Mouse (Mus musculus) hindbrain, embryonic 12.5 days (tissue): ENCODE results near the gene Ap2b1. TPM values are rescaled to one million over a fixed set of nuclear protein-coding genes. Genes with fewer than 3 reads are reported as not detected.
"Not testable (repeated sequence)": the region's sequence is repeated elsewhere in the genome, so short reads cannot be mapped to it uniquely, and the experiment has no call there.

Experiments used
- ATAC-seq: fragments of 200-750 bp; cut with Nextera tagmentation; 2 replicates; pipeline ENCODE4 v1.8.0; 2017; ENCODE audit warnings: moderate TSS enrichment; ENCODE audit not compliant: low FRiP score
- H3K27ac ChIP-seq: fragments of 300-500 bp; sonication (generic); 2 replicates; pipeline ENCODE4 v1.5.1; 2016; ENCODE audit warnings: mild to moderate bottlenecking
- H3K27me3 ChIP-seq: fragments of 300-500 bp; sonication (generic); 2 replicates; pipeline ENCODE4 v1.6.1; 2016; ENCODE audit warnings: mild to moderate bottlenecking
- H3K36me3 ChIP-seq: fragments of 300-500 bp; sonication (generic); 2 replicates; pipeline ENCODE4 v1.6.1; 2016; ENCODE audit warnings: mild to moderate bottlenecking
- H3K4me1 ChIP-seq: fragments of 300-500 bp; sonication (generic); 2 replicates; pipeline ENCODE4 v1.6.1; 2016
- H3K4me2 ChIP-seq: fragments of 300-500 bp; sonication (generic); replicated peaks from 2 replicates; pipeline ENCODE4 v1.6.1; 2016; ENCODE audit warnings: mild to moderate bottlenecking
- H3K4me3 ChIP-seq: fragments of 300-500 bp; sonication (generic); 2 replicates; pipeline ENCODE4 v1.5.1; 2016; ENCODE audit warnings: mild to moderate bottlenecking
- H3K9ac ChIP-seq: fragments of 300-500 bp; sonication (generic); 2 replicates; pipeline ENCODE4 v1.6.1; 2016; ENCODE audit warnings: mild to moderate bottlenecking, moderate library complexity
- H3K9me3 ChIP-seq: fragments of 300-500 bp; sonication (generic); replicated peaks from 2 replicates; pipeline ENCODE4 v1.6.1; 2016; ENCODE audit warnings: mild to moderate bottlenecking
- WGBS: fragments of 180-500 bp; shearing (Covaris S2); methylation state at CpG from one replicate; pipeline ENCODE4 v1.1.7; 2016; 5-methylcytosine and 5-hydroxymethylcytosine counted together
- polyA plus RNA-seq: library from polyadenylated mRNA; unstranded; fragments of >200 nt; fragmentation: Nextera tagmentation; extraction: Ambion mirVana; gene quantifications from 2 replicates; pipeline ENCODE4 v1.2.1, GENCODE M21; 2016

Gene Ap2b1
- polyA plus RNA-seq, 1 experiment from 2014 or later, result 113 TPM

GRCm38 (mm10) chr11:83302526-83303251 lies 3.9 kb downstream of the Ap2b1 start, which contains the start of gene Pex12:
Gene Pex12 (minus strand): TSS chr11:83302586.
- Histone ChIP-seq H3K4me2 (peak within 1 kb of the TSS; percentile 73), H3K27me3 (no peaks in the 10 kb centered on the region), H3K4me1 (peaks cover 33% of the 10 kb centered on the region), H3K9ac (peak within 1 kb of the TSS; percentile 90), H3K4me3 (peak within 1 kb of the TSS; percentile 92), H3K9me3 (no peaks in the 10 kb centered on the region), H3K36me3 (no peaks in the 10 kb centered on the region), H3K27ac (peak within 1 kb of the TSS; percentile 97)
- peak; percentile 73 for ATAC-seq
- WGBS, result under 1% methylated on average over 51 of the region's 51 CpGs

- ATAC-seq, result no peak
Observed at GRCm38 (mm10) chr11:83303751-83304150, 4.9 kb downstream of the Ap2b1 start.

GRCm38 (mm10) chr11:83304485-83304884 lies 5.7 kb downstream of the Ap2b1 start:
- H3K27ac ChIP-seq, result no peak overlapping the region
- H3K9ac ChIP-seq, result no peak overlapping the region
- H3K9me3 ChIP-seq, result no peaks in the 10 kb centered on the region
- peaks cover 10% of the 10 kb centered on the region; the same call in 1 of the 2 replicates for H3K36me3 ChIP-seq
- no peak overlapping the region for H3K4me3 ChIP-seq
- ATAC-seq, result no peak
- 94% methylated on average over 2 of the region's 2 CpGs for WGBS
- peak overlapping the region; percentile 73 for H3K4me2 ChIP-seq
- no peaks in the 10 kb centered on the region for H3K27me3 ChIP-seq
- peaks cover 26% of the 10 kb centered on the region for H3K4me1 ChIP-seq

More at GRCm38 (mm10) chr11:83303751-83304150, 4.9 kb downstream of the Ap2b1 start:
- peak overlapping the region; percentile 90 for H3K9ac ChIP-seq
- no peaks in the 10 kb centered on the region for H3K9me3 ChIP-seq
- peaks cover 7% of the 10 kb centered on the region; the same call in 1 of the 2 replicates for H3K36me3 ChIP-seq
- H3K27me3 ChIP-seq, result no peaks in the 10 kb centered on the region
- H3K4me2 ChIP-seq, result peak overlapping the region; percentile 73
- H3K4me3 ChIP-seq, result peak overlapping the region; percentile 92
- 60% methylated on average over 5 of the region's 5 CpGs for WGBS
- H3K27ac ChIP-seq, result no peak overlapping the region
- H3K4me1 ChIP-seq, result peaks cover 26% of the 10 kb centered on the region

GRCm38 (mm10) chr11:83306700-83307253 lies 8.0 kb downstream of the Ap2b1 start:
- Histone ChIP-seq H3K36me3 (peaks cover 16% of the 10 kb centered on the region), H3K27me3 (no peaks in the 10 kb centered on the region), H3K4me1 (peaks cover 25% of the 10 kb centered on the region), H3K9ac (no peak overlapping the region), H3K4me2 (no peak overlapping the region), H3K9me3 (no peaks in the 10 kb centered on the region), H3K27ac (no peak overlapping the region), H3K4me3 (no peak overlapping the region)
- WGBS, result 77% methylated on average over 4 of the region's 4 CpGs
- no peak for ATAC-seq

GRCm38 (mm10) chr11:83312471-83312870 lies 13.6 kb downstream of the Ap2b1 start:
- peaks cover 36% of the 10 kb centered on the region for H3K36me3 ChIP-seq

GRCm38 (mm10) chr11:83319048-83319447 lies 20.2 kb downstream of the Ap2b1 start:
- Histone ChIP-seq H3K4me2 (no peak overlapping the region), H3K27me3 (no peaks in the 10 kb centered on the region), H3K36me3 (peaks cover 58% of the 10 kb centered on the region), H3K9ac (no peak overlapping the region), H3K27ac (no peak overlapping the region), H3K4me1 (no peaks in the 10 kb centered on the region), H3K4me3 (no peak overlapping the region), H3K9me3 (no peaks in the 10 kb centered on the region)
- 95% methylated on average over 4 of the region's 4 CpGs for WGBS
- ATAC-seq, result no peak

More at GRCm38 (mm10) chr11:83312471-83312870, 13.6 kb downstream of the Ap2b1 start:
- no peak overlapping the region for H3K4me2 ChIP-seq
- no peaks in the 10 kb centered on the region for H3K4me1 ChIP-seq
- WGBS, result 69% methylated on average over 5 of the region's 5 CpGs
- H3K27me3 ChIP-seq, result no peaks in the 10 kb centered on the region
- ATAC-seq, result no peak
- no peak overlapping the region for H3K9ac ChIP-seq
- no peaks in the 10 kb centered on the region for H3K9me3 ChIP-seq
- H3K4me3 ChIP-seq, result no peak overlapping the region
- H3K27ac ChIP-seq, result no peak overlapping the region

GRCm38 (mm10) chr11:83326692-83327091 lies 27.9 kb downstream of the Ap2b1 start:
- not testable (repeated sequence) for H3K27me3 ChIP-seq, H3K27ac ChIP-seq, H3K9ac ChIP-seq, H3K9me3 ChIP-seq, ATAC-seq, H3K4me1 ChIP-seq, H3K4me3 ChIP-seq, H3K4me2 ChIP-seq
- H3K36me3 ChIP-seq, result peaks cover 64% of the 10 kb centered on the region
- WGBS, result 83% methylated on average over 3 of the region's 3 CpGs

GRCm38 (mm10) chr11:83327427-83327826 lies 28.6 kb downstream of the Ap2b1 start:
- Histone ChIP-seq H3K9ac (no peak overlapping the region), H3K27me3 (no peaks in the 10 kb centered on the region), H3K27ac (no peak overlapping the region), H3K4me3 (no peak overlapping the region), H3K4me2 (no peak overlapping the region), H3K9me3 (no peaks in the 10 kb centered on the region), H3K4me1 (no peaks in the 10 kb centered on the region), H3K36me3 (peaks cover 57% of the 10 kb centered on the region)
- 60% methylated on average over 3 of the region's 3 CpGs for WGBS
- no peak for ATAC-seq

- 94% methylated on average over 7 of the region's 7 CpGs for WGBS
- peaks cover 54% of the 10 kb centered on the region for H3K36me3 ChIP-seq
- H3K9me3 ChIP-seq, result no peaks in the 10 kb centered on the region
- no peaks in the 10 kb centered on the region for H3K27me3 ChIP-seq
- no peaks in the 10 kb centered on the region for H3K4me1 ChIP-seq
- H3K4me2 ChIP-seq, result no peak overlapping the region
- no peak overlapping the region for H3K9ac ChIP-seq
- no peak for ATAC-seq
- H3K27ac ChIP-seq, result no peak overlapping the region
- no peak overlapping the region for H3K4me3 ChIP-seq
Observed at GRCm38 (mm10) chr11:83335826-83336225, 37.0 kb downstream of the Ap2b1 start.

- no peak overlapping the region for H3K4me3 ChIP-seq
- no peak overlapping the region for H3K4me2 ChIP-seq
- no peaks in the 10 kb centered on the region for H3K27me3 ChIP-seq
- no peak overlapping the region for H3K27ac ChIP-seq
- H3K4me1 ChIP-seq, result no peaks in the 10 kb centered on the region
- WGBS, result 29% methylated on average over 2 of the region's 2 CpGs
- no peak overlapping the region for H3K9ac ChIP-seq
- H3K36me3 ChIP-seq, result peaks cover 81% of the 10 kb centered on the region
- H3K9me3 ChIP-seq, result no peaks in the 10 kb centered on the region
- ATAC-seq, result no peak
Observed at GRCm38 (mm10) chr11:83339705-83340104, 40.9 kb downstream of the Ap2b1 start.

GRCm38 (mm10) chr11:83341716-83342245 lies 43.0 kb downstream of the Ap2b1 start:
- WGBS, result 91% methylated on average over 3 of the region's 3 CpGs
- peaks cover 71% of the 10 kb centered on the region for H3K36me3 ChIP-seq
- no peak for ATAC-seq
- H3K4me1 ChIP-seq, result no peaks in the 10 kb centered on the region
- no peak overlapping the region for H3K4me2 ChIP-seq
- no peaks in the 10 kb centered on the region for H3K9me3 ChIP-seq
- no peak overlapping the region for H3K27ac ChIP-seq
- H3K4me3 ChIP-seq, result no peak overlapping the region
- no peak overlapping the region for H3K9ac ChIP-seq
- no peaks in the 10 kb centered on the region for H3K27me3 ChIP-seq

- WGBS, result 76% methylated on average over 5 of the region's 5 CpGs
- H3K27ac ChIP-seq, result no peak overlapping the region
- no peaks in the 10 kb centered on the region for H3K27me3 ChIP-seq
- no peak overlapping the region for H3K4me2 ChIP-seq
- no peak for ATAC-seq
- no peaks in the 10 kb centered on the region for H3K4me1 ChIP-seq
- no peak overlapping the region for H3K9ac ChIP-seq
- H3K36me3 ChIP-seq, result peaks cover 35% of the 10 kb centered on the region
- H3K9me3 ChIP-seq, result no peaks in the 10 kb centered on the region
- no peak overlapping the region for H3K4me3 ChIP-seq
Observed at GRCm38 (mm10) chr11:83355428-83355827, 56.6 kb downstream of the Ap2b1 start.
